Mouse (Mus musculus): Measurements from ENCODE around the gene Pth1r. TPM values are rescaled to one million over a fixed set of nuclear protein-coding genes. Genes with fewer than 3 reads are reported as not detected.

Pth1r gene
- polyA plus RNA-seq, 1 experiment from 2014 or later, result 11.2 TPM

- Histone ChIP-seq H3K27ac (no peak overlapping the region), H3K4me3 (replicated peaks) (no peak overlapping the region), H3K9ac (replicated peaks) (no peak overlapping the region), H3K36me3 (no peaks in the 10 kb centered on the region), H3K9me3 (no peaks in the 10 kb centered on the region), H3K4me2 (replicated peaks) (peak overlapping the region; percentile 71; the same call in 1 of the 2 replicates), H3K4me1 (replicated peaks) (peaks cover 25% of the 10 kb centered on the region), H3K27me3 (peaks cover 48% of the 10 kb centered on the region)
- 0 out of 2 replicates have a peak, but pooled peaks have one; percentile 2 for ATAC-seq
- WGBS, result 56% methylated on average over 4 of the region's 4 CpGs
Measured at GRCm38 (mm10) chr9:110731859-110732258, 15.1 kb downstream of the Pth1r start.

- no peaks in the 10 kb centered on the region for H3K36me3 ChIP-seq
- H3K4me2 ChIP-seq (replicated peaks), result no peak overlapping the region
- WGBS, result 18% methylated on average over 8 of the region's 8 CpGs
- ATAC-seq, result no peak
- no peaks in the 10 kb centered on the region for H3K9me3 ChIP-seq
- no peak overlapping the region for H3K9ac ChIP-seq (replicated peaks)
- H3K4me3 ChIP-seq (replicated peaks), result no peak overlapping the region
- peaks cover 43% of the 10 kb centered on the region for H3K4me1 ChIP-seq (replicated peaks)
- H3K27ac ChIP-seq, result no peak overlapping the region
- peaks cover 49% of the 10 kb centered on the region for H3K27me3 ChIP-seq
Measured at GRCm38 (mm10) chr9:110729841-110730240, 17.1 kb downstream of the Pth1r start.

GRCm38 (mm10) chr9:110726867-110727266, 20.1 kb downstream of the Pth1r start:
- peaks cover 6% of the 10 kb centered on the region for H3K36me3 ChIP-seq
- WGBS, result 8% methylated on average over 33 of the region's 33 CpGs
- H3K4me3 ChIP-seq (replicated peaks), result peak overlapping the region; percentile 28
- ATAC-seq, result 0 out of 2 replicates have a peak, but pooled peaks have one; percentile 13
- H3K4me2 ChIP-seq (replicated peaks), result peak overlapping the region; percentile 54
- H3K9me3 ChIP-seq, result no peaks in the 10 kb centered on the region
- peaks cover 34% of the 10 kb centered on the region for H3K27me3 ChIP-seq
- H3K27ac ChIP-seq, result no peak overlapping the region
- peak overlapping the region; percentile 33; the same call in 1 of the 2 replicates for H3K9ac ChIP-seq (replicated peaks)
- H3K4me1 ChIP-seq (replicated peaks), result peaks cover 26% of the 10 kb centered on the region

GRCm38 (mm10) chr9:110725721-110726135, 21.2 kb downstream of the Pth1r start:
- no peaks in the 10 kb centered on the region for H3K9me3 ChIP-seq
- H3K4me1 ChIP-seq (replicated peaks), result peaks cover 26% of the 10 kb centered on the region
- no peak overlapping the region for H3K27ac ChIP-seq
- H3K27me3 ChIP-seq, result peaks cover 28% of the 10 kb centered on the region
- no peak overlapping the region for H3K4me2 ChIP-seq (replicated peaks)
- peaks cover 6% of the 10 kb centered on the region for H3K36me3 ChIP-seq
- no peak overlapping the region for H3K4me3 ChIP-seq (replicated peaks)
- ATAC-seq, result peak; percentile 61; the same call in 1 of the 2 replicates
- no peak overlapping the region for H3K9ac ChIP-seq (replicated peaks)
- 17% methylated on average over 9 of the region's 9 CpGs for WGBS

GRCm38 (mm10) chr9:110722060-110722459, 24.9 kb downstream of the Pth1r start:
- Histone ChIP-seq H3K36me3 (peaks cover 6% of the 10 kb centered on the region), H3K9me3 (no peaks in the 10 kb centered on the region), H3K4me1 (replicated peaks) (peaks cover 20% of the 10 kb centered on the region), H3K27me3 (peaks cover 11% of the 10 kb centered on the region), H3K4me3 (replicated peaks) (no peak overlapping the region), H3K9ac (replicated peaks) (no peak overlapping the region), H3K27ac (no peak overlapping the region), H3K4me2 (replicated peaks) (no peak overlapping the region)
- ATAC-seq, result no peak
- WGBS, result 87% methylated on average over 10 of the region's 10 CpGs

GRCm38 (mm10) chr9:110719977-110720376, 27.0 kb downstream of the Pth1r start:
- WGBS, result 76% methylated on average over 5 of the region's 5 CpGs
- Histone ChIP-seq H3K27me3 (no peaks in the 10 kb centered on the region), H3K4me1 (replicated peaks) (no peaks in the 10 kb centered on the region), H3K4me2 (replicated peaks) (no peak overlapping the region), H3K4me3 (replicated peaks) (no peak overlapping the region), H3K9ac (replicated peaks) (no peak overlapping the region), H3K36me3 (peaks cover 8% of the 10 kb centered on the region), H3K9me3 (no peaks in the 10 kb centered on the region), H3K27ac (no peak overlapping the region)
- ATAC-seq, result no peak

- Histone ChIP-seq H3K9me3 (no peaks in the 10 kb centered on the region), H3K4me2 (replicated peaks) (no peak overlapping the region), H3K27ac (no peak overlapping the region), H3K27me3 (no peaks in the 10 kb centered on the region), H3K9ac (replicated peaks) (no peak overlapping the region), H3K4me1 (replicated peaks) (no peaks in the 10 kb centered on the region), H3K36me3 (peaks cover 8% of the 10 kb centered on the region), H3K4me3 (replicated peaks) (no peak overlapping the region)
- ATAC-seq, result no peak
- WGBS, result 84% methylated on average over 3 of the region's 3 CpGs
Measured at GRCm38 (mm10) chr9:110718810-110719209, 28.1 kb downstream of the Pth1r start.

GRCm38 (mm10) chr9:110718071-110718470, 28.9 kb downstream of the Pth1r start:
- no peak overlapping the region for H3K4me2 ChIP-seq (replicated peaks)
- no peaks in the 10 kb centered on the region for H3K27me3 ChIP-seq
- no peaks in the 10 kb centered on the region for H3K9me3 ChIP-seq
- no peaks in the 10 kb centered on the region for H3K4me1 ChIP-seq (replicated peaks)
- WGBS, result 87% methylated on average over 6 of the region's 6 CpGs
- H3K9ac ChIP-seq (replicated peaks), result no peak overlapping the region
- H3K36me3 ChIP-seq, result peaks cover 7% of the 10 kb centered on the region
- no peak overlapping the region for H3K4me3 ChIP-seq (replicated peaks)
- ATAC-seq, result no peak
- H3K27ac ChIP-seq, result no peak overlapping the region

GRCm38 (mm10) chr9:110716775-110717174, 30.2 kb downstream of the Pth1r start:
- H3K4me1 ChIP-seq (replicated peaks), result no peaks in the 10 kb centered on the region
- H3K27ac ChIP-seq, result no peak overlapping the region
- no peak overlapping the region for H3K4me2 ChIP-seq (replicated peaks)
- H3K9me3 ChIP-seq, result no peaks in the 10 kb centered on the region
- H3K36me3 ChIP-seq, result peaks cover 20% of the 10 kb centered on the region
- H3K27me3 ChIP-seq, result no peaks in the 10 kb centered on the region
- peak; percentile 85 for ATAC-seq
- 30% methylated on average over 4 of the region's 4 CpGs for WGBS
- H3K9ac ChIP-seq (replicated peaks), result no peak overlapping the region
- no peak overlapping the region for H3K4me3 ChIP-seq (replicated peaks)

- no peak overlapping the region for H3K4me3 ChIP-seq (replicated peaks)
- no peak overlapping the region for H3K9ac ChIP-seq (replicated peaks)
- H3K4me1 ChIP-seq (replicated peaks), result no peaks in the 10 kb centered on the region
- H3K27me3 ChIP-seq, result no peaks in the 10 kb centered on the region
- no peak overlapping the region for H3K4me2 ChIP-seq (replicated peaks)
- no peaks in the 10 kb centered on the region for H3K9me3 ChIP-seq
- 64% methylated on average over 1 of the region's 1 CpGs for WGBS
- peaks cover 33% of the 10 kb centered on the region for H3K36me3 ChIP-seq
- H3K27ac ChIP-seq, result no peak overlapping the region
- no peak for ATAC-seq
Measured at GRCm38 (mm10) chr9:110715426-110715825, 31.5 kb downstream of the Pth1r start.

GRCm38 (mm10) chr9:110713389-110713788, 33.6 kb downstream of the Pth1r start:
- Histone ChIP-seq H3K27ac (no peak overlapping the region), H3K27me3 (no peaks in the 10 kb centered on the region), H3K4me1 (replicated peaks) (no peaks in the 10 kb centered on the region), H3K4me3 (replicated peaks) (no peak overlapping the region), H3K9me3 (no peaks in the 10 kb centered on the region), H3K9ac (replicated peaks) (no peak overlapping the region), H3K4me2 (replicated peaks) (no peak overlapping the region), H3K36me3 (peaks cover 36% of the 10 kb centered on the region)
- WGBS, result 86% methylated on average over 1 of the region's 1 CpGs
- no peak for ATAC-seq

GRCm38 (mm10) chr9:110712545-110712944, 34.4 kb downstream of the Pth1r start:
- H3K4me3 ChIP-seq (replicated peaks), result no peak overlapping the region
- H3K4me2 ChIP-seq (replicated peaks), result no peak overlapping the region
- H3K27ac ChIP-seq, result no peak overlapping the region
- ATAC-seq, result no peak
- no peaks in the 10 kb centered on the region for H3K9me3 ChIP-seq
- 94% methylated on average over 4 of the region's 4 CpGs for WGBS
- no peaks in the 10 kb centered on the region for H3K27me3 ChIP-seq
- H3K36me3 ChIP-seq, result peaks cover 39% of the 10 kb centered on the region
- no peak overlapping the region for H3K9ac ChIP-seq (replicated peaks)
- no peaks in the 10 kb centered on the region for H3K4me1 ChIP-seq (replicated peaks)

GRCm38 (mm10) chr9:110711996-110712395, 34.9 kb downstream of the Pth1r start:
- no peak overlapping the region for H3K9ac ChIP-seq (replicated peaks)
- no peaks in the 10 kb centered on the region for H3K9me3 ChIP-seq
- WGBS, result 93% methylated on average over 6 of the region's 6 CpGs
- H3K27me3 ChIP-seq, result no peaks in the 10 kb centered on the region
- H3K4me1 ChIP-seq (replicated peaks), result no peaks in the 10 kb centered on the region
- H3K27ac ChIP-seq, result no peak overlapping the region
- peaks cover 40% of the 10 kb centered on the region for H3K36me3 ChIP-seq
- no peak overlapping the region for H3K4me2 ChIP-seq (replicated peaks)
- ATAC-seq, result no peak
- no peak overlapping the region for H3K4me3 ChIP-seq (replicated peaks)
